In the genomic region with DNA sequence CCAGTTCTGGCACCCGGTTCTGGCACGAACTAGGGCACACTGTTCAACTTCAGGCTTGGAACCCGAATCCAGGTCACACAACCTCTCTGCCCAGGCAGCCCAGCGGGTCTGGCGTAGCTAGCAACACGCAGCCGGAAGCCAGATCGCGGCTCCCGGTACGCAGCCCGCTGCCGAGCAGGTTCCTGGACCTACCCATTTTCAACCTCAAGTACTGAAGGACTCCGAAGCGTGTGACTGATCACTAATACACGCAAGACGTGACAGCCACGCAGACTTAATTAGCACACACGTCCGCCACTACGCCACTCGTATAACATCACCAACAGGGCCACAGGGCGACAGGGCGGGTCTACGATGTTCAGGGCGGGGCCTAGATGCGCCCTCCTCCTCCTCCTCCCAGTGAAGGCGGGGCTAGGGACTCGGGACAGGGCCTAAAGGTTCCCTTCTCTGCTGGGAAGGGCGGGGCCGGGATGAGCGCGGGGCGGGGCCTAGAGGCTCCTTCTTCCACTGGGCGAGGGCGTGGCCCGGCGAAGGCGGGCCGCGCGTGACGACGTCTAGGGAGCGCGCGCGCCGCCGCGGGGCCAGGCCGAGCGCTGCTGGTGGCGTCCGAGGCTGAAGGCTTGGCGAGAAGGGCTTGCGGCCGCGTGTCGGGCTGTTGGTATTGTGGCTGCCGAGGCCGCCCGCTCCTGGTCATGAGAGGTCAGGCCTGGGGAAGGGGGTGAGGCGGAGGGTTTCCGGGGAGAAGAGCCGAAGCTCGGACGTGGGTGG, we compare ENCODE assay signal across 8 mouse cellular contexts. TPM values are rescaled to one million over a fixed set of nuclear protein-coding genes. Genes with fewer than 3 reads are reported as not detected.
DNase-seq lines count a peak whose midpoint lies in the region; ATAC-seq and TF ChIP-seq lines count a peak whose summit lies in the region.

Rnft1 (plus strand) TSS at position 557 of the 768 bp plus-strand sequence.

- no peaks in the 10 kb centered on the region for H3K27me3 ChIP-seq in embryonic facial prominence, embryonic 15.5 days
- no peaks in the 10 kb centered on the region for H3K27me3 ChIP-seq in limb, embryonic 14.5 days (ENCODE audit: control insufficient read depth, insufficient read depth, low read length)
- H3K27me3 ChIP-seq in midbrain, postnatal 0 days (ENCODE audit: insufficient read depth, low read length) = no peaks in the 10 kb centered on the region

- no peaks in the 10 kb centered on the region for H3K4me1 ChIP-seq in bone marrow, adult 2 months (ENCODE audit: control insufficient read depth, insufficient read depth, low read length)
- peaks cover 8% of the 10 kb centered on the region for H3K4me1 ChIP-seq in embryonic facial prominence, embryonic 15.5 days
- peaks cover 6% of the 10 kb centered on the region; the same call in 1 of the 2 replicates for H3K4me1 ChIP-seq in limb, embryonic 14.5 days (ENCODE audit: control insufficient read depth, insufficient read depth, low read length)
- H3K4me1 ChIP-seq in midbrain, postnatal 0 days (ENCODE audit: insufficient read depth, low read length) = peaks cover 5% of the 10 kb centered on the region; the same call in 1 of the 2 replicates

- peak; percentile 99 for ATAC-seq in embryonic facial prominence, embryonic 15.5 days (ENCODE audit: insufficient number of reproducible peaks, low FRiP score, low TSS enrichment, low read depth)
- peak; percentile 99 for ATAC-seq in limb, embryonic 14.5 days (ENCODE audit: low FRiP score, low read depth)
- ATAC-seq in midbrain, postnatal 0 days (ENCODE audit: low FRiP score) = peak; percentile 97

- no peak for TF ChIP-seq CTCF in bone marrow, adult 2 months (IDR thresholded peaks at IDR 0.05; ENCODE audit: control insufficient read depth, insufficient read depth, low read length)
- TF ChIP-seq CTCF in midbrain, postnatal 0 days (IDR thresholded peaks at IDR 0.05) = no peak

- H3K4me2 ChIP-seq in embryonic facial prominence, embryonic 15.5 days (replicated peaks) = peak within 1 kb of the TSS; percentile 70
- H3K4me2 ChIP-seq in limb, embryonic 14.5 days (replicated peaks; ENCODE audit: low read depth, low read length, severe bottlenecking) = peak within 1 kb of the TSS; percentile 50
- H3K4me2 ChIP-seq in midbrain, postnatal 0 days (ENCODE audit: low read depth, low read length, poor library complexity, severe bottlenecking) = peak within 1 kb of the TSS; percentile 72

- H3K4me3 ChIP-seq in bone marrow, adult 2 months (replicated peaks; ENCODE audit: control insufficient read depth, low read depth, low read length) = peak within 1 kb of the TSS; percentile 95
- peak within 1 kb of the TSS; percentile 78 for H3K4me3 ChIP-seq in embryonic facial prominence, embryonic 15.5 days (replicated peaks)
- H3K4me3 ChIP-seq in limb, embryonic 14.5 days (replicated peaks; ENCODE audit: low read length) = peak within 1 kb of the TSS; percentile 69
- peak within 1 kb of the TSS; percentile 62 for H3K4me3 ChIP-seq in midbrain, postnatal 0 days (ENCODE audit: low read depth, low read length)

- peak within 1 kb of the TSS; percentile 83 for H3K27ac ChIP-seq in bone marrow, adult 2 months (ENCODE audit: control insufficient read depth, insufficient read depth, low read depth, low read length, poor library complexity)
- H3K27ac ChIP-seq in embryonic facial prominence, embryonic 15.5 days (replicated peaks) = peak within 1 kb of the TSS; percentile 94
- H3K27ac ChIP-seq in limb, embryonic 14.5 days (replicated peaks; ENCODE audit: low read depth, low read length) = peak within 1 kb of the TSS; percentile 82
- peak within 1 kb of the TSS; percentile 76 for H3K27ac ChIP-seq in midbrain, postnatal 0 days (ENCODE audit: low read depth, low read length)

- 0 out of 2 replicates have a peak, but pooled peaks cover under 1% of the 10 kb centered on the region for H3K36me3 ChIP-seq in embryonic facial prominence, embryonic 15.5 days
- H3K36me3 ChIP-seq in limb, embryonic 14.5 days (ENCODE audit: control insufficient read depth, insufficient read depth, low read length) = peaks cover 1% of the 10 kb centered on the region; the same call in 1 of the 2 replicates
- no peaks in the 10 kb centered on the region for H3K36me3 ChIP-seq in midbrain, postnatal 0 days (ENCODE audit: insufficient read depth, low read length)

- H3K9ac ChIP-seq in embryonic facial prominence, embryonic 15.5 days = peak within 1 kb of the TSS; percentile 70
- H3K9ac ChIP-seq in limb, embryonic 14.5 days (ENCODE audit: low read depth, low read length, severe bottlenecking) = peak within 1 kb of the TSS; percentile 71
- peak within 1 kb of the TSS; percentile 71 for H3K9ac ChIP-seq in midbrain, postnatal 0 days (replicated peaks; ENCODE audit: low read length, poor library complexity, severe bottlenecking)

- WGBS in bone marrow, adult 2 months = under 1% methylated on average over 68 of the region's 68 CpGs
- whole genome bisulfite sequencing in embryonic facial prominence, embryonic 15.5 days = under 1% methylated on average over 68 of the region's 68 CpGs
- under 1% methylated on average over 62 of the region's 68 CpGs for WGBS in limb, embryonic 14.5 days
- WGBS in midbrain, postnatal 0 days = under 1% methylated on average over 46 of the region's 68 CpGs

- DNase-seq in 416B (ENCODE audit: low read depth) = peak; percentile 98
- peak; percentile 98 for DNase-seq in heart, adult 8-10 months (ENCODE audit: low spot score)
- peak; percentile 98 for DNase-seq in kidney, adult 9 months
- DNase-seq in limb, embryonic 14.5 days (ENCODE audit: low spot score) = peak; percentile 98
- peak; percentile 98 for DNase-seq in midbrain, postnatal 0 days (ENCODE audit: low spot score)
- DNase-seq in spleen, postnatal 14 days (ENCODE audit: low spot score in 2 of 2) = peak; percentile 98 to 99

- peak; percentile 72 for TF ChIP-seq POLR2A in bone marrow, adult 2 months (IDR thresholded peaks at IDR 0.05; ENCODE audit: borderline replicate concordance, control insufficient read depth, low read depth, low read length)
- peak; percentile 91; the same call in 1 of the 2 replicates for TF ChIP-seq POLR2A in limb, embryonic 14.5 days (IDR thresholded peaks at IDR 0.05; ENCODE audit: borderline replicate concordance, extremely low read depth, insufficient read depth, insufficient read length)

- H3K9me3 ChIP-seq in embryonic facial prominence, embryonic 15.5 days (replicated peaks) = no peaks in the 10 kb centered on the region
- no peaks in the 10 kb centered on the region for H3K9me3 ChIP-seq in limb, embryonic 14.5 days (ENCODE audit: control insufficient read depth, low read length)
- no peaks in the 10 kb centered on the region for H3K9me3 ChIP-seq in midbrain, postnatal 0 days (ENCODE audit: low read length)

RNA-seq across cellular contexts. Expression of gene Rnft1, which starts in this region (rescaled TPM):
- polyA plus RNA-seq in bone marrow, adult 2 months (2011; ENCODE audit: insufficient read depth, insufficient read length, low replicate concordance, missing spikeins) = 3.2 and 8.7 TPM in 2 replicates
- 52.2 and 54.3 TPM in 2 replicates for polyA plus RNA-seq in embryonic facial prominence, embryonic 15.5 days (2015; fragmentation: Nextera tagmentation; extraction: Ambion mirVana)
- total RNA-seq in heart, adult 8-10 months (2022) = 10 to 100 TPM; 25.4 to 30.0 (median 29.3) TPM
- 20.2 and 20.4 TPM in 2 replicates for polyA plus RNA-seq in limb, embryonic 14.5 days (2012; rRNA removed)
- 46.0 and 46.6 TPM in 2 replicates for polyA plus RNA-seq in limb, embryonic 14.5 days (2014; fragmentation: Nextera tagmentation; extraction: Ambion mirVana)
- total RNA-seq in midbrain, postnatal 0 days (2014; rRNA removed) = 6.2 and 9.3 TPM in 2 replicates
- 9.7 and 11.6 TPM in 2 replicates for polyA plus RNA-seq in midbrain, postnatal 0 days (2015; fragmentation: Nextera tagmentation; extraction: Ambion mirVana)

Comparison
In these comparisons a context has a peak if more than half of its experiments do, and no peak if none do; other contexts are left out.
1. Peak in every context shown above with its lines: DNase-seq, ATAC-seq, H3K4me3 ChIP-seq and H3K27ac ChIP-seq.